Mouse (Mus musculus) urinary bladder, adult 18-20 months (tissue): ENCODE results near the gene Higd1c.
A peak's percentile ranks its signal among the peaks of the same experiment; 100 is the strongest.
"Not testable (repeated sequence)": the region's sequence is repeated elsewhere in the genome, so short reads cannot be mapped to it uniquely, and the experiment has no call there.

Experiments used
- DNase-seq, 2 experiments: peaks; one replicate each; pipeline ENCODE4 v3.0.0; 2022; ENCODE audit warnings: low spot score in 2 of 2, mixed read lengths in 2 of 2

Gene Higd1c

GRCm38 (mm10) chr15:100410918-100411672 is 46.8 kb downstream of the Higd1c start:
- peak; percentile 48 to 57 for DNase-seq

GRCm38 (mm10) chr15:100411731-100412130 is 47.4 kb downstream of the Higd1c start:
- DNase-seq: no peak

DNA sequence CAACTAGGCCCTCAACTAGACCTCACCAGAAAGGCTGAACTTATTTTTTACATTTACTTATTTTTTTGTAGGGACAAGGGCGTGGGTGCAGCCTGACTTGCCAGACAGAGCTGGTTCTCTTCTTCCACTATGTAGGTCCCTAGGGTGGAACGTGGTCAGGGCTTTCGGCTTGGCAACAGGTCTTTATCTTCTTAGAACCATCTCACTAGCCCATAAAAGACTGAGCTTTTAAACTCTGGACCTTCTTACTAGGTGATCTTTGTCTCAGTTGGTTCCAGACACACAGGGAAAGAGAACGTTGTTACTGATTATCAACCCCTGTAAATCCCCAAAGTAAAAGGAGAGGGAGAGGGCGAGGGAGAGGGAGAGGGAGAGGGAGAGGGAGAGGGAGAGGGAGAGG is 49.0 kb downstream of the Higd1c start:
- no peak for DNase-seq

GRCm38 (mm10) chr15:100414011-100414410 is 49.7 kb downstream of the Higd1c start:
- no peak for DNase-seq

DNA sequence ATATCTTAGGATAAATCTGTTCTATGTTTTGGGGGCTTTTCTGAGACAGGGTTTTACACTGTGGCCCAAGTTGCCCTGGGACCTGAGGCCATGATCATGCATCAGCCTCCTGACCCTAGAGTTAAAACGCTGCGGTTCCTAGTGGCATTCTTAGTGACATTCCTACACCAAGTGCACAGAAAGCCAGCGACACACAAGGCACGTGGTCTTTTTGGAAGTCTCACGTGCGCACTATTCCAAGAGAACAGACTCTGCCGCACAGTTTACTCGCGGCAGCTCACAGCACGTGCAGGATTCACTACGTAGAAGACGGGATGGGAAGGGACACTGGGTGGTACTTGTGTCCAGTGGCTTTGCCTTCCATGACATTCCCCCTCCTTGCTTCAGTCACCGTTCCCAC is 50.6 kb downstream of the Higd1c start:
- DNase-seq: no peak

GRCm38 (mm10) chr15:100415684-100416083 is 51.3 kb downstream of the Higd1c start:
- DNase-seq: peak in 1 of 2 experiments; percentile 28

GRCm38 (mm10) chr15:100417854-100418450 is 53.6 kb downstream of the Higd1c start:
- DNase-seq: no peak

DNA sequence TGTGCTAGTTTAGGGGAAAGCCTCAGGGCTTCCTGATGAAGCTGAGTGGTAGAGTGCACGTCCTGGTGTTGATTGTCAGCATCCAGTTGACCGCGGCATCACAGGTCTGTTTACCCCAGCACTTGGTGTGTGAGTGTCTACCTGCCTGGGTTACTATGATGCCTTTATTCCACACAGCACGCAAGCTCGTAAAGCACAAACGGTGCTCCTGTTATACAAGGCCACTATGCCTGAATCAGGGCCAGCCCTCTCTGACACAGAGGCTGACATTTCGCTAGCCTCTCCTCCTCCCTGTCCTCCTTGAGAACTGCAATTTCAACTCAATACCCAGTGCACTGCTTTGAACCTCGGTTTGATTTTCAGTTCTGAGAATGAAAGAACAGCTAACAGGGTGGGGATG is 55.0 kb downstream of the Higd1c start:
- DNase-seq: no peak

GRCm38 (mm10) chr15:100419901-100420745 is 55.8 kb downstream of the Higd1c start:
- DNase-seq: no peak

DNA sequence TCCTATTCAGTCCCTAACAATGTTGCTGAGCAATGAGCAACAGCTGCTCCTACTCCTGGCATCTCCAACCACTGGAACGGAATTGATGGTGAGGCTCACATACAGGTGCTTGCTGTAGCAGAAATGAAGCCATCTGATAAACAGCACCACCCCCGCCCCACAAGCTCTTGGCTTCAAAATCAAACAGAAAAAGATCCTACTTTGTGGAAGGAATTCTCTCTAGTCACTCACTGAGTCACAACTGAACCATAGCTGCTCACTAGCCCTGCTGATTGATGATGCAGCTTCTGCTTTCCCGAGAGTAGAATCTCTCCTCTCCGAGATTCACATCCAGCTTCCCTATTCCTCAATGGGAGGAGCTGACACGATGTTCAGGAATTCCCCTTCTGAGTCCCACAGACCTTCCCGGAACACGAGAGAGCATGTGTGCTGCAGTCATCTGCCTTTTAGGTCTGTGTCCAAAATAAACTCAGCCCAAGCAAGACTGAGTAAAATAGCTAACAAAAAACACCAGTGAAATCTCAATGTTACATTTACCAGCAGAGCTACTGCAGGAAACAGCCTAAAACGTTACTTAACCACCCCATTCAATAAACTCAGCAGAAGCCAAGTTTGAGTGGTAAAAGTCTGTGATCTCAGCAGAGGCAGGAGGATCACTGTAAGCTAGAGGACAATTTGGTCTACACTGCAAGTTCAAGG is 56.9 kb downstream of the Higd1c start:
- DNase-seq: no peak

- not testable (repeated sequence) for DNase-seq
These were observed 57.4 kb downstream of the Higd1c start, which contains the start of gene Gm5475 for GRCm38 (mm10) chr15:100421758-100422197. Gm5475 (plus strand) TSS chr15:100422147.

DNA sequence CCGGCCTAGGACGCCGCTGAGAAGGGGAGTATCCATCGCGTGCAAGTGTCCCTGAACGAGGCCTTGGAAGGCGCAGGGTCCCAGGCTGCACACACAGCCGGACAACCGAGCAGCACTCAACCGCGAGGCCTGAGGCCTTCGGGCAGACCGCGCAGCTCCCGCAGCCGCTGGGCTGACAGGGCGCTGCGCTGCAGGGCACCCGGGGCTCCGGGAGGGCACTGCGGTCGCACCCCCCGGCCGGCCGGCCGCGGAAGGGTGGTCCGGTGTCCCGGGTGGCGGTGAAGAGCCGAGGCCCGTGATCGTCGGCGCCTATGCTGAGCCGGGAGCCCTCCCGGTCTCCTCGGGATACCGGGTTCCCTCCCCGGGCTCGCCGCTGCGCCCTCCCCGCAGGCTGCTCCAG is 58.1 kb downstream of the Higd1c start:
- no peak for DNase-seq

DNA sequence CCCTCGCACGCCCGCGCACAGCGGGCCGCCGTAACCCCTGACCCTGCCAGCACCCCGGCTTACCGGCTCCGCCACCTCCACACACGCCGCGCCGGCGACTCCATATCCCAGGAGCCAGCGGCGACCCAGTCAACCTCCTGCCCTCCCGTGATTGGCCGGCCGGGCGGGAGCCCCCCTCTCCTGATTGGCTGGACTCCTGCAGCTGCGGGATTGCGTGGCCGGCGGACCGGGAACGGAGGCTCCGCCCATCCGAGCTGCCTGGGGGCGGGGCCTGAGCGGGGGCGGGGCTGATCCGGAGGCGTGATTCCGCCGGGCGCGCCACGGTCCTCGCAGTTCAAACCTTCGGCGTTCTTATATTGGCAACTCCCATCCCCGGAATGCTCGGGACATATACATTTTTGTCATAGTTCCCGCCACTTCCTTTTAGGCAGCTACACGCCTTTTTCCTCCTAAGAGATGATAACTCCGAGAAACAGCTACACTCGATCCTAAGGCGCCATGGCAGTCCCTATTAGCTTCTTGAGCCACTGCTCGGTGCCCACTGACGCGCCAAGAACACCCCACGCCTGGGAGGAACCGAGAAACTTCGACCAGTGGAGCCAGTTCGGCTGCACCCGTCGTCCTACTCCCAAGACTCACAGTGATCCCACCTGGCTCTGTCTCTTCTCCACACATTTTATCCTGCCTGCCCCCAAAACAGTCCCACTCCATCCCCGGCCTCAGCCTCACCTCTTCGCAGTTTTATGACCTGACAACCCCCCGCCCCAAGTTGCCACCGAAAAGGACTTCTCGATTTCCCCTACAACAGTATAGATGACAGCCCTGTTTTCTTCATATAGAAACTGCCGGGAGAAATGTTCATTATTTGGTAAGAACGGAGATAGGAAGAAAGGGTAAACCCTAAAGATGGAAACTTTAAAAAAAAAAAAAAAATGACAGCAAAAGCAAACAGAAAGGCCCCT is 58.8 kb downstream of the Higd1c start:
- peak; percentile 88 to 96 for DNase-seq

- DNase-seq: no peak
These were observed 59.6 kb downstream of the Higd1c start for GRCm38 (mm10) chr15:100423916-100424315.

GRCm38 (mm10) chr15:100424396-100425122 is 60.2 kb downstream of the Higd1c start, which contains the start of gene Slc11a2:
Slc11a2 (minus strand) TSS chr15:100425072.
- no peak for DNase-seq

DNA sequence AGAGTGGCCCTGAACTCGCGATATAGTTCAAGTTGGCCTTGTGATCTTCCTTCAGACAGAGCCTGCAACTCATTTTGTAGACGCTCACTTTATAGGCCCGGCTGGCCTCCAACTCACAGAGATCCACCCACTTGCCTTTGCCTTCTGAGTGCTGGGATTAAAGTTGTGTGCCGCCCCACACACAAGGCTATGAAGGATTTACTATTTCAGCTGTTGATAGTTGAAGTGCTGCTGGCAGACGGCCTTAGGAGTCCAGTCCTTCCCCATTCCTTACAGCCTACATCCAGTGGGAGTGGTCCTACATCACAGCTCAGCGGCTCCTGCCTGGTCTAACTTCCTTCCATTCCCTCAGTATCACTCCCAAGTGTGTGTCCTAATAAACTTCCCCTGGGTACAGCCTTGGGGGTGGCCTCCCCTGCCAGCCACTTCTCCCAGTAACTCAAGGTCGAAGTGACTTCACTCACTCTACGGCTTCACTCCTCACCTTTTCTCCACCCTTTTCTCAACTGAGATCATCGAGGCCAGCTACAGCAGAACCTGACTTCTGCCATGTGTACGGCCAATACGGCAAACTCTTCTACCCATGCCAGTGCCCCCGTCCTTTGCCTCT is 64.1 kb downstream of the Higd1c start:
- peak in 1 of 2 experiments; percentile 50 for DNase-seq

GRCm38 (mm10) chr15:100429959-100430565 is 65.7 kb downstream of the Higd1c start:
- no peak for DNase-seq

- no peak for DNase-seq
These were observed 68.9 kb downstream of the Higd1c start for GRCm38 (mm10) chr15:100433234-100433633.
